Mouse (Mus musculus): Measurements from ENCODE around the gene Sprr2k. TPM values are rescaled to one million over a fixed set of nuclear protein-coding genes. Genes with fewer than 3 reads are reported as not detected.

Gene Sprr2k
- polyA plus RNA-seq (2012; rRNA removed) = not detected in 2 replicates

DNA sequence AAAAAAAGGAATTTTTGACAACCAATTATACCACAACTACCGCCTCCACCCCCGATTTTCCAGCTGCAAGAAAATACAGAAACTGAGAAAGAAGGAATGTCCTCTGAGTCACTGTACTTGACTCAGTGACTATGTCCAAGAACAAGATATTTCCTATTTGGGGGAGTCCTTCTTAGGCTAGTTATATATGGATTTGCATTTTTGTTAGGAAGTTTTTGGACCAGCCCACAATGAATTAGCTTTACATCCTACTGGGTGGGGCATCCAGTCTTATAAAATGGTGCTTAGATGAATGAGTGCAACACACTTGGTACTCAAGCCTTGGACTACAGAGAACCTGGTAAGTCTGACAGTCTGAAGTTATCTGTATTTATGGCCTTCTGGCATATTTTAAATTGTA is at the start of gene Sprr2k:
TSS of gene Sprr2k (plus strand) at position 301 of the 400 bp plus-strand sequence.

GRCm38 (mm10) chr3:92385385-92385784 is 47.0 kb upstream of the Sprr2k start, which contains the start of gene Sprr2h:
TSS of gene Sprr2h (plus strand) at chr3:92385685.

DNA sequence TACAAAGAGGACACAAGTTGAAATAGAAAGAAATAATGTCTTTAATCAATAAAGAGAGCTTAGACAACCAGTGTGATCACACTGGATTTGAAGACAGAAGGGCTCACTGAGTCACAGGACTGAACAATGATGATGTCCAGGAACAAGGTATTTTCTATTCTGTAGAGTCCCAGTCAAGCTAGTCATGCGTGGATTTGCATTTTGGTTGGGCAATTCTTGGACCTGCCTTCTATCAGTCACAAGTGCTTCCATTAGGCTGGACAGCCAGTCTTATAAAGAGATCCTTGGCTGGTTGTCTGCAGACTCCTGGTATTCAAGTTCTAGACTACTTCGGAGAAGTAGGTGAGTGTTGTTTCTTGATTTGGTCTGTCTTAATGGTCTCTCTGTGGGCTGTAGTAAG is 24.7 kb upstream of the Sprr2k start, which contains the start of gene Sprr2i:
TSS of gene Sprr2i (plus strand) at position 301 of the 400 bp plus-strand sequence.

DNA sequence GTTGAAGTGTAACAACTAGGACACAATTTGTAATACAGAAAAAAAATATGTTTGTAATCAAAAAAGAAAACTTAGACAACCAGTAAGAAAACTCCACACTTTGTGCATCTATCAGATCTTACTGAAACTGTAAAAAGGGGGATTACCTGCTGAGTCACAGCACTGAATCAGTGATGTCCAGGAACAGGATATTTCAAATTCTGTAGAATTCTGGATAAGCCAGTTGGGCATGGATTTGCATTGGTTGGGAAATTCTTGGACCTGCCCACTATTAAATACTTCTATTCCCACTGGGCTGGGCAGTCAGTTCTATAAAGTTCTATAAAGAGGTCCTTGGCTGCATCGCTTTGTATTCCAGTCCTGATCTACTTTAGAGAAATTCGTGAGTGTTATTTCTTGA is 14.6 kb upstream of the Sprr2k start, which contains the start of gene Sprr2j-ps:
TSS of gene Sprr2j-ps (plus strand) at position 301 of the 400 bp plus-strand sequence.

DNA sequence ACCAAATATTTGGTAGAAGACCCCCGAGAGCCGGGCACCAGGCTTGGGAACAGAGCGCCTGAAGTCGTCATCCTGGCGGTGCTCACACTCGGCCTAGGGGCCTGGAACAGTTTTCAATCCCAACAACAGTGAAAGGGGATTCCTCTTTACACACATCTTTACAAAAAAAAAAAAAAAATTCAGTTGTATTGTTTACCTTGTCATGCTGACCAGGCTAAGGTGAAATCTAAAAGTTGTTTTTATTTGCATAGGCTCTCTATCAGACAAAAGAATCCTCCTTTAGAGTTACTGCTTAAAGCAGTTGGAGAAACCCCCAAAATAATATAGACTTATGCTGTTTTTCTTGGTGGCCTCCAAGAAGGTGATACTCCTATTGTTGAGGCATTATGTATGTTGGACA is 3.1 kb upstream of the Sprr2k start, which contains the start of gene Gm9774:
TSS of gene Gm9774 (minus strand) at position 101 of the 400 bp plus-strand sequence.

GRCm38 (mm10) chr3:92438689-92439088 is 6.3 kb downstream of the Sprr2k start, which contains the start of gene Sprr1b:
TSS of gene Sprr1b (minus strand) at chr3:92438789.

DNA sequence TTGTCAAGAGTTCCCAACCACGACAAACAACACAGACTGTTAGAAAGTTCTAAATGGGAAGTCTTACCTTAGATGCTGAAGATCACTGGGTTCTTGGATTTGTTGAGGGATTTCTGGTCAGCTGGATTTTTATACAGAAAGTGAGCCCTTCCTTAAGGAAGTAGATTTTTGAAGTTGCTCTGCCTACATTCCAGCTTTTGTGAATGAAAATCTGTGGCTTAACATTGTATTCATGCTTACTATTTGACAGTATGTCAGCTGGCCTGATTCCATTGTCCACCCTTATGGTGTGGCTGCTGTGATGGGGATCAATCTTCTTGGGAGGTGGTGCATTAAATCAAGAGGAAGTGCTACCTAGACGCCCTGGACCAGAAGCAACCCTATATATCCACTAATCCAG is 26.2 kb downstream of the Sprr2k start, which contains the start of gene Sprr3:
TSS of gene Sprr3 (minus strand) at position 101 of the 400 bp plus-strand sequence.

Other genes with a start within 250 kb of the Sprr2k start
- 0.06 TPM in 1 of 2 replicates, not detected in the other for gene Sprr2a1, start 216.8 kb upstream of the Sprr2k start, polyA plus RNA-seq (2012; rRNA removed)
- 51.3 and 98.3 TPM in 2 replicates for gene Sprr2a2, start 216.7 kb upstream of the Sprr2k start, polyA plus RNA-seq (2012; rRNA removed)
- 3.7 and 6.8 TPM in 2 replicates for gene Sprr2a3, start 147.2 kb upstream of the Sprr2k start, polyA plus RNA-seq (2012; rRNA removed)
- gene Sprr2b, start 116.0 kb upstream of the Sprr2k start, polyA plus RNA-seq (2012; rRNA removed) = 0.78 and 6.6 TPM in 2 replicates
- gene Sprr2d, start 93.4 kb upstream of the Sprr2k start, polyA plus RNA-seq (2012; rRNA removed) = 0.73 and 0.80 TPM in 2 replicates
- 0.26 and 0.29 TPM in 2 replicates for gene Sprr2e, start 80.4 kb upstream of the Sprr2k start, polyA plus RNA-seq (2012; rRNA removed)
- gene Sprr2f, start 67.4 kb upstream of the Sprr2k start, polyA plus RNA-seq (2012; rRNA removed) = 72.6 and 147 TPM in 2 replicates
- not detected in 2 replicates for gene Sprr2h, start 46.9 kb upstream of the Sprr2k start, polyA plus RNA-seq (2012; rRNA removed)
- gene Sprr2i, start 24.6 kb upstream of the Sprr2k start, polyA plus RNA-seq (2012; rRNA removed) = not detected in 2 replicates
- not detected in 2 replicates for gene Sprr2j-ps, start 14.5 kb upstream of the Sprr2k start, polyA plus RNA-seq (2012; rRNA removed)
- 7.6 and 8.8 TPM in 2 replicates for gene Gm9774, start 3.2 kb upstream of the Sprr2k start, polyA plus RNA-seq (2012; rRNA removed)
- gene Sprr1b, start 6.2 kb downstream of the Sprr2k start, polyA plus RNA-seq (2012; rRNA removed) = not detected in 2 replicates
- 0.25 TPM in 1 of 2 replicates, not detected in the other for gene Sprr3, start 26.1 kb downstream of the Sprr2k start, polyA plus RNA-seq (2012; rRNA removed)
- gene Sprr1a, start 53.3 kb downstream of the Sprr2k start, polyA plus RNA-seq (2012; rRNA removed) = 1.1 and 13.1 TPM in 2 replicates
- not detected in 2 replicates for gene Sprr4, start 67.9 kb downstream of the Sprr2k start, polyA plus RNA-seq (2012; rRNA removed)
- not detected in 2 replicates for gene 2310046K23Rik, start 101.9 kb downstream of the Sprr2k start, polyA plus RNA-seq (2012; rRNA removed)
- gene Ivl, start 141.2 kb downstream of the Sprr2k start, polyA plus RNA-seq (2012; rRNA removed) = not detected in 2 replicates
- not detected in 2 replicates for gene Smcp, start 156.4 kb downstream of the Sprr2k start, polyA plus RNA-seq (2012; rRNA removed)
- gene 2210017I01Rik, start 174.9 kb downstream of the Sprr2k start, polyA plus RNA-seq (2012; rRNA removed) = not detected in 2 replicates
- not detected in 2 replicates for gene Lce6a, start 189.1 kb downstream of the Sprr2k start, polyA plus RNA-seq (2012; rRNA removed)
- not detected in 2 replicates for gene Lce1a1, start 215.7 kb downstream of the Sprr2k start, polyA plus RNA-seq (2012; rRNA removed)
- gene Lce1b, start 224.3 kb downstream of the Sprr2k start, polyA plus RNA-seq (2012; rRNA removed) = 0.26 TPM in 1 of 2 replicates, not detected in the other
- gene Lce1a2, start 237.7 kb downstream of the Sprr2k start, polyA plus RNA-seq (2012; rRNA removed) = not detected in 2 replicates
- gene Lce1c, start 246.7 kb downstream of the Sprr2k start, polyA plus RNA-seq (2012; rRNA removed) = not detected in 2 replicates